Mouse (Mus musculus): ENCODE measurements around the gene Lingo4. TPM values are rescaled to one million over a fixed set of nuclear protein-coding genes. Genes with fewer than 3 reads are reported as not detected.

Lingo4 gene
- total and polyA plus RNA-seq, 3 experiments: not detected

DNA sequence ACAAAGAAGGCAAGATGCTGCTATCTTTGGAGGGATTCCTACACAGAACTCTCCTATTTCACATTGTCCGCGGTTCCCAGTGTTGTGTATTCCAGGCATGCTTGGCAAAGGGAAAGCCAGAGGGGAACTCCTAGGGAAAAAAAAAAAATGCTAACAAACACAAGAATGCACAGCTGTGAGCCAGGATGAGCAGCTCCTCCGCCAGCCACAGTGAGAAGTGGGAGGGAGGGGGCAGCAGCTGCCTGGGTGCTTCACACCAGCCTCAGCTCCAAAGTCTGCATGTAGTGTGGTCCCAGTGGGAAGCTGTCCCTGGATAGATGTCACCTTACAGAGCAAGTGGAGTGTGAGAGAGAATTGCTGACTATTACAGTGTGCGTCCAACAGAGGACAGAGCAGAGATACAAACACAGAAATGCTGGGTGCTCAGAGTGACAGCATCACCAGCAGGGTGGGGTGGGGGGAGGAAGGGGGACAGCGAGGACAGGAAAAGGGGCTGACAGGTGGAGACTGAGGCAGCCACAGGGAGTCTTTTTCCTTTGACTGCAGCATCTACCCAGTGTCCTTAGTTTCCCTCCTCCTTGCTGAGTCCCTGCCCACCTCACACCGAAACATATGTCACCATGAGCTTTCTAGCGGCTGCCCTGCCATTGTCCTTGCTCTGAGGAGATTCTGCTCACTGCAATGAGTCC is 6.2 kb downstream of the Lingo4 start (continued):
- no peak for TF ChIP-seq KAT2A (IDR thresholded peaks at IDR 0.05; ENCODE audit: insufficient replicate concordance, low read length)

DNA sequence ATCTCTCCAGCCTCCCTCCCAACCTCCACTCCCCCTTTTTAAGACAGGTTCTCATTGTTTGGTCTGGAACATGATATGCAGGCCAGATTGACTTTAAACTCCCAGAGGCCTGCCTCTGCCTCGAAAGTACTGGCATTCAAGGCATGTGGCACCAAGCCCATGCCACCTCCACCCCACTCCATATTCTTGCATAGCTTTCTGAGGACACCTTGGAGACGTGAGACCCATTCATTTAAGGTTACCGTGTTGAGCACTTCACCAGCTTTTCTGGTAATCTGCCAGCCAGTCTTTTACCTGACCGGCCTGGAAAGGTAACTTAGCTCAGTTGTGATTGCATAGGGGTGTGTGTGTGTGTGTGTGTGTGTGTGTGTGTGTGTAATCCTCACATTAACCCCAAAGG is 7.2 kb downstream of the Lingo4 start:
- Histone ChIP-seq H3K9ac (ENCODE audit: insufficient read depth, low read depth) (no peak overlapping the region), H3K4me2 (ENCODE audit: insufficient read depth, low read depth, poor library complexity, severe bottlenecking) (no peak overlapping the region), H3K4me3 (replicated peaks in 1 of 3; ENCODE audit: low read depth in 2 of 3, low read length in 2 of 3, poor library complexity in 1 of 3) (no peak overlapping the region), H3K27me3 (replicated peaks) (peaks cover 12% of the 10 kb centered on the region), H3K36me3 (replicated peaks in 1 of 2; ENCODE audit: control insufficient read depth in 1 of 2, insufficient read depth in 1 of 2, low read length in 1 of 2) (no peaks in the 10 kb centered on the region), H3K27ac (ENCODE audit: insufficient read depth, low read depth) (no peak overlapping the region), H3K4me1 (ENCODE audit: control insufficient read depth in 1 of 2, insufficient read depth in 2 of 2) (no peaks in the 10 kb centered on the region), H3K9me3 (replicated peaks; ENCODE audit: low read length) (no peaks in the 10 kb centered on the region), H3K79me2 (replicated peaks; ENCODE audit: control insufficient read depth, extremely low read depth, insufficient read depth, poor library complexity, severe bottlenecking) (no peaks in the 10 kb centered on the region)
- DNase-seq (ENCODE audit: extremely low read depth): no peak
- TF ChIP-seq ZNF384 (IDR thresholded peaks at IDR 0.05; ENCODE audit: low read depth, low read length) (no peak), TCF12 (IDR thresholded peaks at IDR 0.05; ENCODE audit: low read depth, low read length) (no peak), MEF2A (IDR thresholded peaks at IDR 0.05; ENCODE audit: borderline replicate concordance, low read depth, low read length) (no peak), RCOR1 (conservative IDR thresholded peaks at IDR 0.05; ENCODE audit: low read depth, low read length) (no peak), MXI1 (IDR thresholded peaks at IDR 0.05; ENCODE audit: low read depth, low read length) (no peak), CTCF (conservative IDR thresholded peaks at IDR 0.05 in 1 of 2, IDR thresholded peaks at IDR 0.05 in 1 of 2; ENCODE audit: low read depth in 2 of 2, low read length in 2 of 2) (no peak), ETS1 (conservative IDR thresholded peaks at IDR 0.05; ENCODE audit: low read depth, low read length) (no peak), GABPA (IDR thresholded peaks at IDR 0.05; ENCODE audit: insufficient replicate concordance, low read depth, low read length) (no peak), MAX (IDR thresholded peaks at IDR 0.05; ENCODE audit: low read length) (no peak), SMC3 (IDR thresholded peaks at IDR 0.05; ENCODE audit: low read depth, low read length) (no peak)
- in situ Hi-C loops (cut with MboI; ENCODE audit: low pct_ligation_motif_present, low pct_unique_long_range_greater_than_20kb, low sequenced_read_pairs) (no loop called here), dilution Hi-C loops (cut with MboI; ENCODE audit: extremely low pct_ligation_motif_present, extremely low pct_unique_long_range_greater_than_20kb, low sequenced_read_pairs) (no loop called here)

DNA sequence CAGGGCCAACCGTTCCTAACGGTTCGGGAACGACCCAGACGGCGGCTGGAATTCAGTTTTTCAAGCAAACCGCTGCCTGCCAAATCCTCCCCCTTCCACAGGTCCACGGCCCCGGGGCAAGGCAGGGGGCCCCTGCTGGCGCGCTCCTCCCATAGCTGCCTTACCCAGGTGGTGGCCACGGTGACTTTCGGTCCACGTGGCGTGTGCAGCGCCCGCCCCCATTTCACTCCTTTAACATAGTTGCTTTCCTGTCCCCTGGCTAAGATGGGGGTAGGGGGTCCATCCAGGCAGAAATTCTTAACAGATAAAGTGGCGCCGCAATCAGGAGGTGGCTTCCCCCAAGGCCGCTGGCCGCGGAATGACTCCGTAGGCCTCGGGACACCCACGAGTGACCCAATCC is 14.2 kb downstream of the Lingo4 start:
- no peaks in the 10 kb centered on the region for H3K9me3 ChIP-seq (replicated peaks; ENCODE audit: low read length)
- TF ChIP-seq GABPA (IDR thresholded peaks at IDR 0.05; ENCODE audit: insufficient replicate concordance, low read depth, low read length) (no peak), ETS1 (conservative IDR thresholded peaks at IDR 0.05; ENCODE audit: low read depth, low read length) (no peak), TCF12 (IDR thresholded peaks at IDR 0.05; ENCODE audit: low read depth, low read length) (no peak), MAFK (IDR thresholded peaks at IDR 0.05; ENCODE audit: insufficient replicate concordance, low read length) (no peak), ZNF384 (IDR thresholded peaks at IDR 0.05; ENCODE audit: low read depth, low read length) (no peak), CHD1 (IDR thresholded peaks at IDR 0.05; ENCODE audit: low read depth, low read length) (no peak), EP300 (IDR thresholded peaks at IDR 0.05; ENCODE audit: low read length) (no peak), USF2 (conservative IDR thresholded peaks at IDR 0.05; ENCODE audit: low read depth, low read length) (no peak), USF1 (IDR thresholded peaks at IDR 0.05; ENCODE audit: low read depth, low read length) (no peak), JUN (IDR thresholded peaks at IDR 0.05; ENCODE audit: insufficient read depth, low read depth, low read length) (no peak), ZMIZ1 (IDR thresholded peaks at IDR 0.05; ENCODE audit: low read depth, low read length) (no peak)
- in situ Hi-C loops (cut with MboI; ENCODE audit: low pct_ligation_motif_present, low pct_unique_long_range_greater_than_20kb, low sequenced_read_pairs) (no loop called here), dilution Hi-C loops (cut with MboI; ENCODE audit: extremely low pct_ligation_motif_present, extremely low pct_unique_long_range_greater_than_20kb, low sequenced_read_pairs) (no loop called here)
- H3K4me1 ChIP-seq (ENCODE audit: control insufficient read depth in 1 of 2, insufficient read depth in 2 of 2): no peaks in the 10 kb centered on the region
- no peaks in the 10 kb centered on the region for H3K36me3 ChIP-seq (replicated peaks in 1 of 2; ENCODE audit: control insufficient read depth in 1 of 2, insufficient read depth in 1 of 2, low read length in 1 of 2)
- H3K4me3 ChIP-seq (replicated peaks in 1 of 3; ENCODE audit: low read depth in 2 of 3, low read length in 2 of 3, poor library complexity in 1 of 3): no peak overlapping the region
- H3K79me2 ChIP-seq (replicated peaks; ENCODE audit: control insufficient read depth, extremely low read depth, insufficient read depth, poor library complexity, severe bottlenecking): no peaks in the 10 kb centered on the region
- no peak overlapping the region for H3K4me2 ChIP-seq (ENCODE audit: insufficient read depth, low read depth, poor library complexity, severe bottlenecking)
- no peak overlapping the region for H3K9ac ChIP-seq (ENCODE audit: insufficient read depth, low read depth)
- no peaks in the 10 kb centered on the region for H3K27me3 ChIP-seq (replicated peaks)
- no peak for DNase-seq (ENCODE audit: extremely low read depth)
- no peak overlapping the region for H3K27ac ChIP-seq (ENCODE audit: insufficient read depth, low read depth)
